In the genomic region with DNA sequence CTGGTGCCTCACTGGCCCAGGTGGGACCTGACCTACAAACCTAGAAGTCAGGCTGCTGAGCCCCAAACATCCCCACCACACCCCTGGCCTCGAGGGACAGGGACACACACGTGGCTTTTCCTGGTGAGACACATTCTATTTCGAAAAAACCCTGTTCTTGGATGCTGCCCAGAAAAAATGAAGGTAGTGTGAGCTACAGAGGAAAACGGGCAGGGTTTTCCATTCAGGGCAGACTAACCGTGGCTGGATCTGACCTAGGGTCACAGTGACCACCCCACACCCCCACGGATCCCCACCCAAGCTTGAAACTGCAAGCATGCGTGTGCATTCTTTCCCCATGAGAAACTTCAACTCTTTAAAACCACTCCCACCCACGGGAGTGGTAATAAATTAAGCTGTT, we compare ENCODE assay signal across 16 mouse cellular contexts.
DNase-seq lines count a peak whose midpoint lies in the region; ATAC-seq lines count a peak whose summit lies in the region.
"Had no signal": no experiment of that assay in that cellular context is flagged by ENCODE, and none has a peak within 500 bp of the region (broad histone marks: within the 10 kb centered on the region; RNA-seq: fewer than 3 reads in every experiment).

No protein-coding gene starts in this region.

- no peaks in the 10 kb centered on the region; the same call in 1 of the 2 replicates for H3K9me3 ChIP-seq in forebrain, embryonic 10.5 days
- H3K9me3 ChIP-seq in forebrain, embryonic 14.5 days (replicated peaks; ENCODE audit: control insufficient read depth, low read length): no peaks in the 10 kb centered on the region
- H3K9me3 ChIP-seq in kidney, embryonic 16.5 days (ENCODE audit: low read length): no peaks in the 10 kb centered on the region
- H3K9me3 ChIP-seq: neural tube, embryonic 13.5 days had no signal

- H3K36me3 ChIP-seq in forebrain, embryonic 10.5 days (replicated peaks): no peaks in the 10 kb centered on the region
- H3K36me3 ChIP-seq in forebrain, embryonic 14.5 days (ENCODE audit: control insufficient read depth, insufficient read depth, low read length): no peaks in the 10 kb centered on the region
- H3K36me3 ChIP-seq in kidney, embryonic 16.5 days (ENCODE audit: insufficient read depth, low read length): no peaks in the 10 kb centered on the region
- H3K36me3 ChIP-seq: neural tube, embryonic 13.5 days had no signal

- no peaks in the 10 kb centered on the region for H3K27me3 ChIP-seq in forebrain, embryonic 10.5 days (ENCODE audit: poor library complexity, severe bottlenecking)
- no peaks in the 10 kb centered on the region for H3K27me3 ChIP-seq in forebrain, embryonic 14.5 days (replicated peaks; ENCODE audit: control insufficient read depth, insufficient read depth, low read length)
- H3K27me3 ChIP-seq in kidney, embryonic 16.5 days (ENCODE audit: insufficient read depth, low read length): no peaks in the 10 kb centered on the region
- H3K27me3 ChIP-seq: neural tube, embryonic 13.5 days had no signal

- peak overlapping the region; percentile 65 for H3K27ac ChIP-seq in forebrain, embryonic 10.5 days
- H3K27ac ChIP-seq in forebrain, embryonic 14.5 days (ENCODE audit: low read depth, low read length): no peak overlapping the region
- H3K27ac ChIP-seq in kidney, embryonic 16.5 days (ENCODE audit: low read length): peak overlapping the region; percentile 55; the same call in 1 of the 2 replicates
- H3K27ac ChIP-seq: hindbrain, embryonic 14.5 days; liver, embryonic 14.5 days; neural tube, embryonic 13.5 days had no signal

- no peak for ATAC-seq in forebrain, embryonic 14.5 days
- peak; percentile 46; the same call in 1 of the 2 replicates for ATAC-seq in kidney, embryonic 16.5 days (ENCODE audit: low FRiP score, low TSS enrichment)

- no peak overlapping the region for H3K9ac ChIP-seq in forebrain, embryonic 14.5 days (ENCODE audit: low read length)
- H3K9ac ChIP-seq in kidney, embryonic 16.5 days (replicated peaks; ENCODE audit: low read length): no peak overlapping the region
- H3K9ac ChIP-seq: hindbrain, embryonic 14.5 days; liver, embryonic 14.5 days; neural tube, embryonic 13.5 days had no signal

- no peak overlapping the region for H3K4me2 ChIP-seq in forebrain, embryonic 14.5 days (ENCODE audit: low read length)
- no peak overlapping the region for H3K4me2 ChIP-seq in kidney, embryonic 16.5 days (replicated peaks; ENCODE audit: low read depth, low read length)
- H3K4me2 ChIP-seq: hindbrain, embryonic 14.5 days; neural tube, embryonic 13.5 days had no signal

- no peak overlapping the region for H3K4me3 ChIP-seq in forebrain, embryonic 10.5 days
- no peak overlapping the region for H3K4me3 ChIP-seq in forebrain, embryonic 14.5 days (ENCODE audit: low read depth, low read length)
- H3K4me3 ChIP-seq in kidney, embryonic 16.5 days (ENCODE audit: low read length): no peak overlapping the region
- H3K4me3 ChIP-seq: erythroblast, embryonic 14.5 days; neural tube, embryonic 13.5 days had no signal

- 74% methylated on average over 8 of the region's 8 CpGs for WGBS in forebrain, embryonic 10.5 days
- WGBS in forebrain, embryonic 14.5 days: 72% methylated on average over 8 of the region's 8 CpGs
- WGBS in kidney, embryonic 16.5 days: 13% methylated on average over 8 of the region's 8 CpGs

- H3K4me1 ChIP-seq in forebrain, embryonic 10.5 days: peaks cover 27% of the 10 kb centered on the region
- no peaks in the 10 kb centered on the region for H3K4me1 ChIP-seq in forebrain, embryonic 14.5 days (ENCODE audit: control insufficient read depth, insufficient read depth, low read length)
- peaks cover 16% of the 10 kb centered on the region for H3K4me1 ChIP-seq in kidney, embryonic 16.5 days (ENCODE audit: insufficient read depth, low read length)
- H3K4me1 ChIP-seq: neural tube, embryonic 13.5 days had no signal

- no peak for DNase-seq in forebrain, embryonic 10.5 days (ENCODE audit: extremely low spot score, low spot score)
- DNase-seq in forebrain, embryonic 14.5 days (ENCODE audit: low spot score): no peak
- no peak for DNase-seq in kidney, adult 18-20 months
- peak; percentile 54 for DNase-seq in urinary bladder, postnatal 25 days (ENCODE audit: low spot score)
- no peak for DNase-seq in urinary bladder, adult 2 months (ENCODE audit: low spot score)
- no peak for DNase-seq in cerebellum, postnatal 10 days
- no peak for DNase-seq in yolk sac, embryonic 10.5 days (ENCODE audit: low spot score)
- DNase-seq: cerebellum, adult 18-20 months; embryo, embryonic 11 days; lung, postnatal 4 days; midbrain, embryonic 14.5 days had no signal
